Mouse (Mus musculus) kidney, adult 2 months (tissue): ENCODE measurements around the gene Fam120c. TPM values are rescaled to one million over a fixed set of nuclear protein-coding genes. Genes with fewer than 3 reads are reported as not detected.

ENCODE experiments used
- DNase-seq: peaks from one replicate; pipeline ENCODE4 v3.0.0; 2021
- H3K27ac ChIP-seq: fragments of 200-500 bp; 2 replicates; pipeline ENCODE4 v1.5.1; 2012; ENCODE audit warnings: low read depth, low read length, control low read depth, inconsistent platforms; ENCODE audit not compliant: insufficient read depth
- H3K27me3 ChIP-seq: fragments of 200-500 bp; replicated peaks from 2 replicates; pipeline ENCODE4 v1.6.1; 2012; ENCODE audit warnings: mild to moderate bottlenecking, moderate library complexity, low read length, inconsistent platforms; ENCODE audit not compliant: control insufficient read depth, insufficient read depth
- H3K36me3 ChIP-seq: fragments of 200-500 bp; 2 replicates; pipeline ENCODE4 v1.6.1; 2012; ENCODE audit warnings: mild to moderate bottlenecking, moderate library complexity, low read length, inconsistent platforms; ENCODE audit not compliant: control insufficient read depth, insufficient read depth
- H3K4me1 ChIP-seq: fragments of 200-500 bp; 2 replicates; pipeline ENCODE4 v1.6.1; 2011; ENCODE audit warnings: low read length; ENCODE audit not compliant: control insufficient read depth, insufficient read depth
- H3K4me3 ChIP-seq: fragments of 200-500 bp; 2 replicates; pipeline ENCODE4 v1.5.1; 2011; ENCODE audit warnings: mild to moderate bottlenecking, low read depth, low read length, control low read depth; ENCODE audit not compliant: insufficient read depth
- CTCF ChIP-seq: fragments of 200-500 bp; conservative IDR thresholded peaks from 2 replicates; pipeline ENCODE4 v1.5.1; 2011; ENCODE audit warnings: low read depth, mild to moderate bottlenecking, control low read depth, low read length, moderate library complexity, mixed read lengths; ENCODE audit not compliant: insufficient read depth, insufficient read length
- POLR2A ChIP-seq: fragments of 200-500 bp; IDR thresholded peaks from one replicate; pipeline ENCODE4 v1.6.1; 2011; ENCODE audit warnings: low read depth, low read length, control low read depth
- WGBS: fragments of 180-500 bp; shearing (Covaris S2); methylation state at CpG from one replicate; pipeline ENCODE4 v1.1.7; 2018; 5-methylcytosine and 5-hydroxymethylcytosine counted together
- polyA plus RNA-seq: library from polyadenylated mRNA; depleted of rRNA; stranded (reverse); fragments of >200 nt; gene quantifications from 2 replicates; pipeline ENCODE4 v1.2.3, GENCODE M21; 2012

Gene Fam120c
- polyA plus RNA-seq, 1 experiment: 3.1 TPM

DNA sequence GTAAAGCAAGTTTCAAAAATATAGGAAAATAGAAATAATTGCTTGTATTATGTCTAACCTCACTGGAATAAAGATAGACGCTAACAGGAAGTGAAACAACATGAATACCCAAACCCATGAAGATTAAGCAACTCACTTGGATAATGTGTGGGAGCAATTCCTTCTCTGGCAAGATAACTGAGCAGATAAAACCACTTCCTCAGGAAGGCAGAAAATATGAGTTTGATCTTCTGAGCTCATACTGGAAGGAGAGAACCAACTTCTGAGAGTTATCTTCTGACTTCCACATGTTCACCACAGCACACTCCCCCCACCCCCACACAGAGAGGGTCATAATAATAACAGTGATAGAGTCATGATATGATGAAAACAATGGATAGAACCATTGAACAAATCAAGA, 152.6 kb downstream of the Fam120c start:
- TF ChIP-seq CTCF (no peak), POLR2A (no peak)
- Histone ChIP-seq H3K27ac (no peak overlapping the region), H3K36me3 (no peaks in the 10 kb centered on the region), H3K4me3 (no peak overlapping the region), H3K27me3 (no peaks in the 10 kb centered on the region), H3K4me1 (no peaks in the 10 kb centered on the region)
- DNase-seq: no peak
- 70% methylated on average over 1 of the region's 1 CpGs for WGBS

DNA sequence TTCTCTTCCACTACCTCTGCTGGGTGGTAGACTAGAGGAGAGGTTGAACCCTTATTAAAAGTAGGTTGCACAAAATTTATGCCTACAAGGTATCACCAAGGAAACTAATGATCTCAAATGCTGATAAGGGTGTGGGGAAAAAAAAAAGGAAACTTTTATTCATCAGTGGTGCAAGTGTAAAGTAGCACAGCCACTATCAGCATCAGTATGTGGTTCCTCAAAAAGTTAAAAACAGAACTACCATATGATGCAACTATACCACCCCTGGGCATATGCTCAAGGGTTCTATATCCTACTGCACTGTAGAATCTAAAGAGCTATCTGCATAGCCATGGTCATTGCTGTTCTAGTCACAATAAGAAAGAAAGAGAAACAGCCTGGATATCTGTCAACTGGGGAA, 164.6 kb downstream of the Fam120c start:
- Histone ChIP-seq H3K4me1 (no peaks in the 10 kb centered on the region), H3K27ac (no peak overlapping the region), H3K4me3 (no peak overlapping the region), H3K27me3 (no peaks in the 10 kb centered on the region), H3K36me3 (no peaks in the 10 kb centered on the region)
- no peak for TF ChIP-seq CTCF
- TF ChIP-seq POLR2A: no peak
- no peak for DNase-seq

DNA sequence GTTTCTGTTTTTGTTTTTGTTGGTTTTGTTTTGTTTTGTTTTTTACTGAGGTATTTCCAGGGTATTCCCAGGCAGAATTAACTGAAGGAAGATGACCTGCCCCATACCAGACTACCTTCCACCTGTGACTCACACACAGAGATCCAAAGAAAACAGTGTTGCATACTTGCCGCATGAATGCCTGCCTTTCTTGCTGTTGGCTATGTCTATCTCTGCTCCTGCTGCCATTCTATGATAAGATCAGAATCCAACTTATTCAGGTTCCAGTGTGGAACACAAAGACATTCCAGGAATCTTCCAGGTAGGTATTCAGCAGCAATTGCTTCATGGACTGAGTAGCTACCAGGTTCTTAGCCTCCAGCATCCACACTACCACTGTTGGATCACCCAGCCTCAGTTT, 165.9 kb downstream of the Fam120c start:
- no peak for TF ChIP-seq POLR2A
- TF ChIP-seq CTCF: no peak
- Histone ChIP-seq H3K27ac (no peak overlapping the region), H3K36me3 (no peaks in the 10 kb centered on the region), H3K27me3 (no peaks in the 10 kb centered on the region), H3K4me3 (no peak overlapping the region), H3K4me1 (no peaks in the 10 kb centered on the region)
- no peak for DNase-seq
- 81% methylated on average over 1 of the region's 1 CpGs for WGBS

DNA sequence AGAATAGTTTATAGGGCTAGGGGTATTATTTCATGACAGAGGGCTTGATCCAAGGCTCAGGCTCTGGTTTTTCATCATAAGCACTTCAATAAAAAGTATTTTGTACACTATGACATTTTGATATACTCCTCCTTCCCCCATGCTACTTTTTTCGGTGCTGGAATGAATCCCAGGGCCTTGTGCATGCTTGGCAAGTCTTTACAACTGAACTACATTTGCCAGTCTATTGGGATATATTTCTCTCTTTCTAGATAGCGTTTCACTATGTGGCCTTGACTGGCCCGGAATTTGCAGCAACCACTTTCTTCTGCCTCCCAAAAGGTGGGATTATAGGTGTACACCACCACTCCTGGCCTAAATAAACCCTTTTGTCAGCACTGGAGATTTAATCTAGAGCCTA, 169.1 kb downstream of the Fam120c start:
- no peak for DNase-seq
- no peaks in the 10 kb centered on the region for H3K36me3 ChIP-seq
- H3K4me1 ChIP-seq: no peaks in the 10 kb centered on the region
- TF ChIP-seq CTCF: no peak
- no peak for TF ChIP-seq POLR2A
- no peaks in the 10 kb centered on the region for H3K27me3 ChIP-seq
- no peak overlapping the region for H3K4me3 ChIP-seq
- no peak overlapping the region for H3K27ac ChIP-seq
- 73% methylated on average over 3 of the region's 3 CpGs for WGBS

DNA sequence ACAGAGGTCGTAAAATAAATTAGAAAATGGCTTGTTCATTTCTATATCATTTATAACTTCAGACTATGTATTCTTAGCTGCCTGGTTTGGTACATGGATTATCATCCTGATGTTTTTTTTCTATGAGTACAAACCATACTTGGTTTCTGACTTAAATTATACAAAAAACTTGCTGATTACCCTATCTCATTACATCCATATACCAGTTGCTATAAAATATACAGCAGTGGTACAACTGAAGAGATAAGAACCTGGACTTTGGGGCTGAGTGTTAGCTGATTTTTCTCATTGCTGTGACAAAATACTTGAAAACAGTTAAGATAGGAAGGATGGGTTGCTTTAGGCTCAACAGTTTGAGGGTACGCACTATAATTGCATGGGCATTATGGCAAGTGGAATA, 169.7 kb downstream of the Fam120c start:
- Histone ChIP-seq H3K4me1 (no peaks in the 10 kb centered on the region), H3K27me3 (no peaks in the 10 kb centered on the region), H3K27ac (no peak overlapping the region), H3K4me3 (no peak overlapping the region), H3K36me3 (no peaks in the 10 kb centered on the region)
- 97% methylated on average over 2 of the region's 2 CpGs for WGBS
- no peak for DNase-seq
- TF ChIP-seq CTCF (no peak), POLR2A (no peak)

DNA sequence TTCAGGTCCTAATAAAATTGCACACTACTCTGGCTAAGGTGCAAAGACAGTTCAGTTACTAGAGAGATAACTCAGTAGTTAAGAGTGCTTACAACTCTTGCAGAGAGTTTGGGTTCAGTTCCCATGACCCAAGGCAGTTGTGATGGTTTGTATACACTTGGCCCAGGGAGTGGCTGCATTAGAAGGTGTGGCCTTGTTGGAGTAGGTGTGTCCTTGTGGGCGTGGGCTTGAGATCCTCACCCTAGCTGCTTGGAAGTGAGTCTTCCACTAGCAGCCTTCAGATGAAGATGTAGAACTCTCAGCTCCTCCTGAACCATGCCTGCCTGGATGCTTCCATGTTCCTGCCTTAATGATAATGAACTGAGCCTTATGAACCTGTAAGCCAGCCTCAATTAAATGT, 174.2 kb downstream of the Fam120c start:
- H3K27ac ChIP-seq: no peak overlapping the region
- no peak overlapping the region for H3K4me3 ChIP-seq
- WGBS: 67% methylated on average over 1 of the region's 1 CpGs
- H3K36me3 ChIP-seq: no peaks in the 10 kb centered on the region
- peaks cover 3% of the 10 kb centered on the region; the same call in 1 of the 2 replicates for H3K4me1 ChIP-seq
- no peaks in the 10 kb centered on the region for H3K27me3 ChIP-seq
- TF ChIP-seq POLR2A (no peak), CTCF (no peak)
- no peak for DNase-seq

DNA sequence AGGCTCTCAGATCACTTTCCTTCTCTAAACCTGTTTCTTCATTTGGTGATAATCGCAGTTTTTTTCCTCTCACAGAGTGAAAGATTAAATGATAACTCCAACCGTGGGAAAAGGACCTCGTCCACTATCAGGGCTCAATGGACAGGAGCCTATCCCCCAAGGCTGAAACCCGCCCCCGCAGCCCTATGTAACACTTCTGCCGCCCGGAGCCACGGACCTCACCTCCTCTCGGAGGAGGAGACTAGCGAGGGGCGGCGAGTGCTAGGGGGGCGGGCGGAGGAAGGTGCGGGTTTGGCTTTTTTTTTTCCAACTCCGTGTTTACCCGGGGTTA, 176.1 kb downstream of the Fam120c start:
- Histone ChIP-seq H3K4me1 (peaks cover 3% of the 10 kb centered on the region; the same call in 1 of the 2 replicates), H3K27me3 (no peaks in the 10 kb centered on the region), H3K4me3 (peak overlapping the region; percentile 62), H3K27ac (peak overlapping the region; percentile 89), H3K36me3 (no peaks in the 10 kb centered on the region)
- DNase-seq: no peak
- 1% methylated on average over 15 of the region's 17 CpGs for WGBS
- TF ChIP-seq POLR2A (no peak), CTCF (no peak)
